13 mouse cellular contexts compared by ENCODE assay signal in genomic region chr10:24458667-24459066, GRCm38 (mm10).
DNase-seq lines count a peak whose midpoint lies in the region; ATAC-seq and TF ChIP-seq lines count a peak whose summit lies in the region.
"Had no signal": no experiment of that assay in that cellular context is flagged by ENCODE, and none has a peak within 500 bp of the region (broad histone marks: within the 10 kb centered on the region; RNA-seq: fewer than 3 reads in every experiment).

No protein-coding gene starts in this region.

- H3K36me3 ChIP-seq in forebrain, postnatal 0 days (ENCODE audit: insufficient read depth), result no peaks in the 10 kb centered on the region
- H3K36me3 ChIP-seq in forebrain, embryonic 11.5 days (ENCODE audit: control insufficient read depth, insufficient read depth, low read length), result no peaks in the 10 kb centered on the region
- H3K36me3 ChIP-seq in embryonic facial prominence, embryonic 14.5 days (ENCODE audit: control insufficient read depth, insufficient read depth, low read length), result no peaks in the 10 kb centered on the region
- H3K36me3 ChIP-seq in limb, embryonic 12.5 days, result no peaks in the 10 kb centered on the region

- no peaks in the 10 kb centered on the region for H3K9me3 ChIP-seq in forebrain, postnatal 0 days (ENCODE audit: low read length)
- H3K9me3 ChIP-seq in forebrain, embryonic 11.5 days (ENCODE audit: control insufficient read depth, low read length), result no peaks in the 10 kb centered on the region
- no peaks in the 10 kb centered on the region for H3K9me3 ChIP-seq in embryonic facial prominence, embryonic 14.5 days (ENCODE audit: control insufficient read depth, low read length)
- H3K9me3 ChIP-seq in limb, embryonic 12.5 days, result no peaks in the 10 kb centered on the region; the same call in 1 of the 2 replicates

- ATAC-seq in forebrain, postnatal 0 days, result peak; percentile 55
- no peak for ATAC-seq in forebrain, embryonic 11.5 days (replicated peaks; ENCODE audit: low FRiP score)
- ATAC-seq in embryonic facial prominence, embryonic 14.5 days (ENCODE audit: low read depth), result peak; percentile 63; the same call in 1 of the 2 replicates
- 0 out of 2 replicates have a peak, but pooled peaks have one; percentile 59 for ATAC-seq in limb, embryonic 12.5 days (ENCODE audit: insufficient number of reproducible peaks, insufficient read depth, low FRiP score, low TSS enrichment, low read depth)
- ATAC-seq: CD4-positive, CD25-positive, alpha-beta regulatory T cell, adult 4 months had no signal

- H3K27me3 ChIP-seq in forebrain, postnatal 0 days (ENCODE audit: insufficient read depth, low read length), result no peaks in the 10 kb centered on the region
- no peaks in the 10 kb centered on the region for H3K27me3 ChIP-seq in forebrain, embryonic 11.5 days (ENCODE audit: control insufficient read depth, insufficient read depth, low read length)
- H3K27me3 ChIP-seq in embryonic facial prominence, embryonic 14.5 days (replicated peaks; ENCODE audit: control insufficient read depth, insufficient read depth, low read length), result no peaks in the 10 kb centered on the region
- no peaks in the 10 kb centered on the region for H3K27me3 ChIP-seq in limb, embryonic 12.5 days

- H3K27ac ChIP-seq in forebrain, postnatal 0 days (ENCODE audit: low read depth, low read length), result no peak overlapping the region
- H3K27ac ChIP-seq in forebrain, embryonic 11.5 days (ENCODE audit: low read depth, low read length), result no peak overlapping the region
- peak overlapping the region; percentile 48 for H3K27ac ChIP-seq in embryonic facial prominence, embryonic 14.5 days (replicated peaks; ENCODE audit: low read depth, low read length)
- H3K27ac ChIP-seq in limb, embryonic 12.5 days, result peak overlapping the region; percentile 63

- DNase-seq in forebrain, postnatal 0 days, result no peak
- no peak for DNase-seq in forebrain, embryonic 11.5 days (ENCODE audit: low spot score)
- peak; percentile 85 for DNase-seq in Muller cell, postnatal 12 days (ENCODE audit: inconsistent ontology term)
- DNase-seq in embryonic facial prominence, embryonic 14.5 days (ENCODE audit: low spot score), result peak; percentile 62
- no peak for DNase-seq in cerebellum, adult 9-10 months
- no peak for DNase-seq in gastrocnemius, postnatal 36 days
- no peak for DNase-seq in kidney, postnatal 25 days
- DNase-seq: cerebellum, adult 2 months; layer of hippocampus, postnatal 36 days; lung, postnatal 4 days; right cerebral cortex, postnatal 14 days had no signal

- 51% methylated on average over 2 of the region's 2 CpGs for WGBS in forebrain, postnatal 0 days
- 72% methylated on average over 2 of the region's 2 CpGs for WGBS in forebrain, embryonic 11.5 days
- 58% methylated on average over 2 of the region's 2 CpGs for WGBS in embryonic facial prominence, embryonic 14.5 days
- WGBS in limb, embryonic 12.5 days, result 53% methylated on average over 2 of the region's 2 CpGs

- no peaks in the 10 kb centered on the region for H3K4me1 ChIP-seq in forebrain, postnatal 0 days (ENCODE audit: insufficient read depth)
- H3K4me1 ChIP-seq in forebrain, embryonic 11.5 days (replicated peaks; ENCODE audit: control insufficient read depth, insufficient read depth, low read length), result no peaks in the 10 kb centered on the region
- no peaks in the 10 kb centered on the region for H3K4me1 ChIP-seq in embryonic facial prominence, embryonic 14.5 days (ENCODE audit: control insufficient read depth, insufficient read depth, low read length)
- H3K4me1 ChIP-seq in limb, embryonic 12.5 days (replicated peaks), result no peaks in the 10 kb centered on the region

- no peak for TF ChIP-seq CTCF in forebrain, postnatal 0 days (IDR thresholded peaks at IDR 0.05; ENCODE audit: low read depth)

- no peak overlapping the region for H3K4me3 ChIP-seq in forebrain, postnatal 0 days (ENCODE audit: low read depth, low read length)
- H3K4me3 ChIP-seq in forebrain, embryonic 11.5 days (ENCODE audit: low read depth, low read length), result no peak overlapping the region
- no peak overlapping the region for H3K4me3 ChIP-seq in embryonic facial prominence, embryonic 14.5 days (ENCODE audit: low read depth, low read length)
- H3K4me3 ChIP-seq in limb, embryonic 12.5 days (replicated peaks), result no peak overlapping the region

- intact Hi-C loops in gastrocnemius, postnatal 36 days (cut with DNase I), result no loop called here

- H3K9ac ChIP-seq in forebrain, postnatal 0 days, result no peak overlapping the region
- no peak overlapping the region for H3K9ac ChIP-seq in forebrain, embryonic 11.5 days (ENCODE audit: low read length)
- H3K9ac ChIP-seq in embryonic facial prominence, embryonic 14.5 days (ENCODE audit: low read depth, low read length), result no peak overlapping the region
- H3K9ac ChIP-seq in limb, embryonic 12.5 days (replicated peaks), result no peak overlapping the region

- no peak overlapping the region for H3K4me2 ChIP-seq in forebrain, postnatal 0 days (ENCODE audit: low read depth)
- H3K4me2 ChIP-seq in forebrain, embryonic 11.5 days (ENCODE audit: low read depth, low read length, severe bottlenecking), result no peak overlapping the region
- H3K4me2 ChIP-seq in embryonic facial prominence, embryonic 14.5 days (ENCODE audit: low read depth, low read length), result no peak overlapping the region
- no peak overlapping the region for H3K4me2 ChIP-seq in limb, embryonic 12.5 days

Comparison
In these comparisons a context has a peak if more than half of its experiments do, and no peak if none do; other contexts are left out.
1. DNase-seq: peak in Muller cell, postnatal 12 days (single experiment) and embryonic facial prominence, embryonic 14.5 days (single experiment); none in forebrain, postnatal 0 days (single experiment), forebrain, embryonic 11.5 days (single experiment), cerebellum, adult 9-10 months (single experiment), gastrocnemius, postnatal 36 days (0 of 2) and kidney, postnatal 25 days (0 of 2).
2. H3K27ac ChIP-seq: peak in embryonic facial prominence, embryonic 14.5 days (single experiment) and limb, embryonic 12.5 days (single experiment); none in forebrain, postnatal 0 days (single experiment) and forebrain, embryonic 11.5 days (single experiment).